Mouse (Mus musculus) MEL (cell line): ENCODE results near the gene Khdc1a. TPM values are rescaled to one million over a fixed set of nuclear protein-coding genes. Genes with fewer than 3 reads are reported as not detected.
A peak's percentile ranks its signal among the peaks of the same experiment; 100 is the strongest.
"Not testable (repeated sequence)": the region's sequence is repeated elsewhere in the genome, so short reads cannot be mapped to it uniquely, and the experiment has no call there.

Experiments
- DNase-seq: peaks from one replicate; pipeline ENCODE4 v3.0.0; 2011; ENCODE audit warnings: low read depth, low spot score
- H3K27ac ChIP-seq: 2 replicates; pipeline ENCODE4 v1.5.1; 2012; ENCODE audit warnings: low read depth, mild to moderate bottlenecking, control low read depth, low read length, moderate library complexity; ENCODE audit not compliant: control insufficient read depth
- H3K27me3 ChIP-seq, 2 experiments: fragments of 150-350 bp in 1 of 2; sonication (generic) in 1 of 2; 2 replicates each; pipeline ENCODE4 v1.6.1; 2012; ENCODE audit warnings: low read length in 2 of 2, mild to moderate bottlenecking in 2 of 2, improper control_type of control experiment in 1 of 2, moderate library complexity in 1 of 2; ENCODE audit not compliant: insufficient read depth in 2 of 2, control insufficient read depth in 1 of 2
- H3K36me3 ChIP-seq, 2 experiments: 2 replicates each; pipeline ENCODE4 v1.6.1; 2012 to 2014; ENCODE audit warnings: low read length in 2 of 2, improper control_type of control experiment in 1 of 2, inconsistent platforms in 1 of 2, mild to moderate bottlenecking in 1 of 2; ENCODE audit not compliant: insufficient read depth in 2 of 2, control insufficient read depth in 1 of 2
- H3K4me1 ChIP-seq, 2 experiments: fragments of 150-350 bp in 1 of 2; sonication (generic) in 1 of 2; 2 replicates each; pipeline ENCODE4 v1.6.1; 2012; ENCODE audit warnings: low read length in 2 of 2, improper control_type of control experiment in 1 of 2, mild to moderate bottlenecking in 1 of 2; ENCODE audit not compliant: insufficient read depth in 2 of 2, control insufficient read depth in 1 of 2
- H3K4me3 ChIP-seq, 2 experiments: fragments of 150-350 bp in 1 of 2; sonication (generic) in 1 of 2; 2 replicates each; pipeline ENCODE4 v1.5.1; 2012; ENCODE audit warnings: low read depth in 2 of 2, low read length in 2 of 2, mild to moderate bottlenecking in 2 of 2, moderate library complexity in 2 of 2, control low read depth in 1 of 2, improper control_type of control experiment in 1 of 2; ENCODE audit not compliant: control insufficient read depth in 1 of 2, insufficient read depth in 1 of 2
- H3K79me2 ChIP-seq: 2 replicates; pipeline ENCODE4 v1.6.1; 2012; ENCODE audit warnings: mild to moderate bottlenecking, low read length, moderate library complexity; ENCODE audit not compliant: control insufficient read depth, poor library complexity, insufficient read depth
- H3K9ac ChIP-seq: 2 replicates; pipeline ENCODE4 v1.6.1; 2012; ENCODE audit warnings: low read depth, mild to moderate bottlenecking, control low read depth, low read length, moderate library complexity; ENCODE audit not compliant: control insufficient read depth, poor library complexity, severe bottlenecking
- H3K9me3 ChIP-seq: fragments of 150-350 bp; sonication (generic); replicated peaks from 2 replicates; pipeline ENCODE4 v1.6.1; 2012; ENCODE audit warnings: mild to moderate bottlenecking, low read length, improper control_type of control experiment, moderate library complexity; ENCODE audit not compliant: insufficient read depth
- CTCF ChIP-seq, 3 experiments: IDR thresholded peaks in 2 of 3; conservative IDR thresholded peaks in 1 of 3; 2 replicates each; pipeline ENCODE4 v1.5.1; 2011 to 2012; ENCODE audit warnings: low read length in 3 of 3, low read depth in 2 of 3, mild to moderate bottlenecking in 2 of 3, improper control_type of control experiment in 1 of 3, inconsistent platforms in 1 of 3, mixed read lengths in 1 of 3, moderate library complexity in 1 of 3; ENCODE audit not compliant: control insufficient read depth in 1 of 3, insufficient read depth in 1 of 3, poor library complexity in 1 of 3, severe bottlenecking in 1 of 3
- E2F4 ChIP-seq: IDR thresholded peaks from 2 replicates; pipeline ENCODE4 v1.6.1; 2011; ENCODE audit warnings: low read depth, low read length, improper control_type of control experiment, borderline replicate concordance
- EP300 ChIP-seq, 2 experiments: IDR thresholded peaks; 2 replicates each; pipeline ENCODE4 v1.6.1; 2011; ENCODE audit warnings: improper control_type of control experiment in 2 of 2, low read length in 2 of 2, low read depth in 1 of 2, mild to moderate bottlenecking in 1 of 2
- ETS1 ChIP-seq: IDR thresholded peaks from 2 replicates; pipeline ENCODE4 v1.6.1; 2012; ENCODE audit warnings: low read depth, mild to moderate bottlenecking, inconsistent platforms, low read length, improper control_type of control experiment, moderate library complexity
- GATA1 ChIP-seq: IDR thresholded peaks from 2 replicates; pipeline ENCODE4 v1.6.1; 2011; ENCODE audit warnings: low read depth, low read length, improper control_type of control experiment
- KAT2A ChIP-seq: conservative IDR thresholded peaks from 2 replicates; pipeline ENCODE4 v1.6.1; 2012; ENCODE audit warnings: low read depth, low read length, improper control_type of control experiment, inconsistent platforms
- MAX ChIP-seq: IDR thresholded peaks from 2 replicates; pipeline ENCODE4 v1.6.1; 2011; ENCODE audit warnings: low read length, improper control_type of control experiment
- MAZ ChIP-seq: IDR thresholded peaks from 2 replicates; pipeline ENCODE4 v1.6.1; 2012; ENCODE audit warnings: low read depth, mild to moderate bottlenecking, inconsistent platforms, low read length, improper control_type of control experiment
- MXI1 ChIP-seq: IDR thresholded peaks from 2 replicates; pipeline ENCODE4 v1.6.1; 2011; ENCODE audit warnings: mild to moderate bottlenecking, low read depth, low read length, improper control_type of control experiment
- NRF1 ChIP-seq: IDR thresholded peaks from 2 replicates; pipeline ENCODE4 v1.6.1; 2014; ENCODE audit warnings: low read depth, mild to moderate bottlenecking, inconsistent platforms, low read length, improper control_type of control experiment, moderate library complexity; ENCODE audit not compliant: poor library complexity, insufficient read depth, severe bottlenecking
- SIN3A ChIP-seq: IDR thresholded peaks from 2 replicates; pipeline ENCODE4 v1.6.1; 2012; ENCODE audit warnings: low read length, improper control_type of control experiment, inconsistent platforms
- TAL1 ChIP-seq: IDR thresholded peaks from 2 replicates; pipeline ENCODE4 v1.6.1; 2012; ENCODE audit warnings: mild to moderate bottlenecking, inconsistent platforms, low read length, moderate library complexity, mixed read lengths
- TCF12 ChIP-seq: IDR thresholded peaks from 2 replicates; pipeline ENCODE4 v1.6.1; 2014; ENCODE audit warnings: low read depth, mild to moderate bottlenecking, inconsistent platforms, low read length, improper control_type of control experiment, moderate library complexity
- UBTF ChIP-seq: IDR thresholded peaks from 2 replicates; pipeline ENCODE4 v1.6.1; 2012; ENCODE audit warnings: low read depth, mild to moderate bottlenecking, inconsistent platforms, low read length, improper control_type of control experiment, moderate library complexity, borderline replicate concordance; ENCODE audit not compliant: insufficient read depth
- USF1 ChIP-seq: IDR thresholded peaks from 2 replicates; pipeline ENCODE4 v1.6.1; 2014; ENCODE audit warnings: low read depth, mild to moderate bottlenecking, inconsistent platforms, low read length, improper control_type of control experiment, moderate library complexity
- ZC3H11A ChIP-seq: IDR thresholded peaks from 2 replicates; pipeline ENCODE4 v1.6.1; 2012; ENCODE audit warnings: low read depth, mild to moderate bottlenecking, inconsistent platforms, low read length, improper control_type of control experiment
- ZKSCAN1 ChIP-seq: IDR thresholded peaks from 2 replicates; pipeline ENCODE4 v1.6.1; 2012; ENCODE audit warnings: low read depth, mild to moderate bottlenecking, inconsistent platforms, low read length, improper control_type of control experiment, moderate library complexity
- ZNF384 ChIP-seq: IDR thresholded peaks from 2 replicates; pipeline ENCODE4 v1.6.1; 2012; ENCODE audit warnings: low read depth, mild to moderate bottlenecking, inconsistent platforms, low read length, improper control_type of control experiment
- polyA plus RNA-seq, 2 experiments: library from polyadenylated mRNA; stranded (reverse) in 1 of 2; unstranded in 1 of 2; fragments of >175 nt in 1 of 2; fragments of >200 nt in 1 of 2; gene quantifications; 2 replicates each; pipeline versions ENCODE4 v1.2.1 to v1.2.4; 2012; ENCODE audit warnings: low replicate concordance in 2 of 2, low read depth in 1 of 2; ENCODE audit not compliant: insufficient read length in 2 of 2, insufficient read depth in 1 of 2, missing spikeins in 1 of 2
- total RNA-seq: library from RNA; depleted of rRNA; stranded (reverse); fragments of 300-350 nt; gene quantifications from 2 replicates; pipeline ENCODE4 v1.2.3, GENCODE M21; 2012

The Khdc1a gene
- total and polyA plus RNA-seq, 3 experiments = 0.08 TPM; not detected in 2

DNA sequence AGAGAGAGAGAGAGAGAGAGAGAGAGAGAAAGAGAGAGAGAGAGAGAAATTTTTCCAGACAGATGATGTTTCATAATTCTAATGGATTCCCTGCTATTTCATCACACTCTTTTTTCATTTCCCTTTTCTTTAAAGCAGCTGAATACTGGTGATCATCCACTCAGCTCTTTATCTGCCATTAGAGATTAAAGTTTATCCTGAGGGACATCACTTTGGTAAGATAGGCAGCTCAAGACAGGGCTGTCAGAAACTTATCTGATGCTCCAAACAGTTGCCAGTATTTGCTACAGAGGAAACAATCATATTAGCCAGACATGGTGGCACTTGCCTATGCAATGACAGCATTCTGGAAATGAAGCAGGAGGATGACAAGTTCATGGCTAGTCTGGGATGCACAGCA is 31.2 kb upstream of the Khdc1a start:
- TF ChIP-seq MAX = no peak
- peak; percentile 81 for TF ChIP-seq TCF12
- no peak for TF ChIP-seq CTCF (IDR thresholded peaks at IDR 0.05 in 2 of 3, conservative IDR thresholded peaks at IDR 0.05 in 1 of 3; ENCODE audit: control insufficient read depth in 1 of 3, insufficient read depth in 1 of 3, low read depth in 2 of 3, low read length in 3 of 3, poor library complexity in 1 of 3, severe bottlenecking in 1 of 3)
- no peak for TF ChIP-seq E2F4
- no peak for TF ChIP-seq USF1
- 0 out of 2 replicates have a peak, but pooled peaks have one; percentile 4 for TF ChIP-seq KAT2A
- TF ChIP-seq ETS1 = peak; percentile 96
- TF ChIP-seq MAZ = no peak
- TF ChIP-seq SIN3A = peak; percentile 43; the same call in 1 of the 2 replicates
- no peak for TF ChIP-seq ZC3H11A
- TF ChIP-seq MXI1 = 0 out of 2 replicates have a peak, but pooled peaks have one; percentile 26
- 0 out of 2 replicates have a peak, but pooled peaks have one; percentile 14 for TF ChIP-seq ZNF384
- TF ChIP-seq UBTF = no peak
- TF ChIP-seq TAL1 = no peak
- TF ChIP-seq NRF1 = no peak
- TF ChIP-seq EP300 (IDR thresholded peaks at IDR 0.05; ENCODE audit: low read depth in 1 of 2, low read length in 2 of 2) = peak in 1 of 2 experiments; percentile 78
- no peak for TF ChIP-seq ZKSCAN1
- peak; percentile 88 for TF ChIP-seq GATA1
- Histone ChIP-seq H3K9ac (no peak overlapping the region), H3K36me3 (peaks cover 0 to 30% of the 10 kb centered on the region in 2 experiments; a peak in 2 of 4 replicates)

DNA sequence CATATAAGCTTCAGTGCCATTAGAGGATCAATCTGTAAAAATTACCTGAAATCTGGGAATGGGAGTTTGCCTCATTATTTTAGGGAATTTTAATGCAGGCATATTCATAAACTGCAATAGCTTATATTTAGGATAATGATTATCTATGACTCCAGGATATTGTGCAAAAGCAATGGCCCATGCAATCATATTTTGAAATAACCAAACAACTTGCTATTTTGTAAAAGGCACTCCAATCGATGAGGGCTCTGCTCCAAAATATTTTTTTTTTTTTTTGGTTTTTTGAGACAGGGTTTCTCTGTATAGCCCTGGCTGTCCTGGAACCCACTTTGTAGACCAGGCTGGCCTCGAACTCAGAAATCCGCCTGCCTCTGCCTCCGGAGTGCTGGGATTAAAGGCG is 29.2 kb upstream of the Khdc1a start:
- H3K27ac ChIP-seq, H3K79me2 ChIP-seq, DNase-seq, H3K27me3 ChIP-seq, H3K4me3 ChIP-seq, H3K9ac ChIP-seq, H3K9me3 ChIP-seq: not testable (repeated sequence)
- Histone ChIP-seq H3K4me1 (peaks cover 17 to 29% of the 10 kb centered on the region in 2 experiments), H3K36me3 (peaks cover 0 to 28% of the 10 kb centered on the region in 2 experiments; a peak in 2 of 4 replicates)

More for the DNA sequence above, 31.2 kb upstream of the Khdc1a start:
- no peaks in the 10 kb centered on the region for H3K27me3 ChIP-seq
- H3K4me1 ChIP-seq = peaks cover 17 to 32% of the 10 kb centered on the region in 2 experiments
- H3K4me3 ChIP-seq = no peak overlapping the region
- no peaks in the 10 kb centered on the region for H3K9me3 ChIP-seq
- no peaks in the 10 kb centered on the region for H3K79me2 ChIP-seq
- H3K27ac ChIP-seq = peak overlapping the region; percentile 62
- peak; percentile 54 for DNase-seq
